In the genomic region with DNA sequence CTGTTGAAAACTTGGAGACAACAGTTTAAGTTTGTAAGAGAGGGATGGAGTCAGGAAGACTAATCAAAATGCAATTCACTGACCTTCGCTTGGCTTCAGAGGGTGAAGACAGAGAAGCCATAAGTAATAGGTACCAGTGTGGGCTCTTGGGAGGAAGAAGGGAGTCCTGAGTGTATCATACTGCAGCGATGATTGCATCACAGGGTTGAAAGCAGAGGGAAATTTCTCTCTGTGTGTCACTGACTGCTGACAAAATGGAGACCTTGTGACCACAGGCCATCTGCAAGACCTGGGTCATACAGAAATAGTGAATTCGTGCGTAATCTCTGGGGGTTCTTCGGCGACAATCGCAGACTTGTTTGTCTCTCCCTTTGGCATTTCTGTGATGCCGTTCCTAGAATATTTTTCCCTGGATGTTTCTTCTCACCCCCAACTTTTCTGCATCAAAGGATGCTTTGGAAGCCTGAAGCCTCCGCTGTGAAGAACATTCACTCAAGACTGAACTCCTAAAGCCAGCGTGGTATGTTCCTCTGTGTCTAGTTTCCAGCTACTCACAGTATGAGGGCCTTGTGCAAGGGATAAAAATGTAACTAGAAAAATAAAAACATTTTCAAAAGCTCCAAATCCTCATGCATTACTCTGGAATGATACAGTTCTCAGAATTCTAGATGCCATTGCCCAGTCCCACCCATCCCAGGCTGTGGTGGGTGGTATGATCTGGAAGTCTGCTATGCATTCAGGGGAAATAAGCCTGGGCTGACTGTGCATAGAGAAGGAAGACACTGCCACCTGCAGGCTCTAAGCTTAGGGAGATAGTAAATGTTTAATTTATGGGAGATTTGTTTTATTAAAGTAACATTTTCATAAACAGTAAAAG, we compare ENCODE assay signal across 9 mouse cellular contexts.
A peak's percentile ranks its signal among the peaks of the same experiment; 100 is the strongest.
DNase-seq lines count a peak whose midpoint lies in the region; ATAC-seq lines count a peak whose summit lies in the region.
"Had no signal": no experiment of that assay in that cellular context is flagged by ENCODE, and none has a peak within 500 bp of the region (broad histone marks: within the 10 kb centered on the region; RNA-seq: fewer than 3 reads in every experiment).

No protein-coding gene starts in this region.

- no peaks in the 10 kb centered on the region for H3K27me3 ChIP-seq in heart, embryonic 11.5 days (ENCODE audit: control insufficient read depth, insufficient read depth, low read length)
- H3K27me3 ChIP-seq in forebrain, embryonic 14.5 days (replicated peaks; ENCODE audit: control insufficient read depth, insufficient read depth, low read length), result no peaks in the 10 kb centered on the region
- H3K27me3 ChIP-seq in hindbrain, embryonic 12.5 days, result no peaks in the 10 kb centered on the region
- H3K27me3 ChIP-seq in splenic B cell, adult 2 months (ENCODE audit: control insufficient read depth, insufficient read depth, low read length, poor library complexity, severe bottlenecking), result no peaks in the 10 kb centered on the region
- H3K27me3 ChIP-seq: limb, embryonic 12.5 days had no signal

- H3K27ac ChIP-seq in heart, embryonic 11.5 days (ENCODE audit: low read depth, low read length), result no peak overlapping the region
- H3K27ac ChIP-seq in forebrain, embryonic 14.5 days (ENCODE audit: low read depth, low read length), result no peak overlapping the region
- no peak overlapping the region for H3K27ac ChIP-seq in hindbrain, embryonic 12.5 days
- H3K27ac ChIP-seq: limb, embryonic 12.5 days had no signal

- H3K9me3 ChIP-seq in heart, embryonic 11.5 days (replicated peaks; ENCODE audit: control insufficient read depth, low read length), result no peaks in the 10 kb centered on the region
- no peaks in the 10 kb centered on the region for H3K9me3 ChIP-seq in forebrain, embryonic 14.5 days (replicated peaks; ENCODE audit: control insufficient read depth, low read length)
- H3K9me3 ChIP-seq in hindbrain, embryonic 12.5 days (replicated peaks), result no peaks in the 10 kb centered on the region
- H3K9me3 ChIP-seq: limb, embryonic 12.5 days had no signal

- DNase-seq in heart, adult 11 months, result peak; percentile 93
- peak; percentile 6 for DNase-seq in c-Kit-positive CD71-negative TER-119-negative erythroid progenitor cells, embryonic 14.5 days (ENCODE audit: low read depth)
- DNase-seq in forebrain, embryonic 14.5 days (ENCODE audit: low spot score), result peak; percentile 86
- DNase-seq in layer of hippocampus, postnatal 25 days (ENCODE audit: extremely low spot score in 1 of 2, low spot score in 1 of 2), result peak; percentile 33 to 73
- peak; percentile 66 for DNase-seq in splenic B cell, adult 2 months (ENCODE audit: low read depth, low spot score)

- H3K4me1 ChIP-seq in heart, embryonic 11.5 days (ENCODE audit: control insufficient read depth, insufficient read depth, low read length), result 0 out of 2 replicates have a peak, but pooled peaks cover 2% of the 10 kb centered on the region
- H3K4me1 ChIP-seq in forebrain, embryonic 14.5 days (ENCODE audit: control insufficient read depth, insufficient read depth, low read length), result no peaks in the 10 kb centered on the region
- peaks cover 10% of the 10 kb centered on the region for H3K4me1 ChIP-seq in hindbrain, embryonic 12.5 days

- H3K36me3 ChIP-seq in heart, embryonic 11.5 days (ENCODE audit: control insufficient read depth, insufficient read depth, low read length), result no peaks in the 10 kb centered on the region
- no peaks in the 10 kb centered on the region for H3K36me3 ChIP-seq in forebrain, embryonic 14.5 days (ENCODE audit: control insufficient read depth, insufficient read depth, low read length)
- no peaks in the 10 kb centered on the region for H3K36me3 ChIP-seq in hindbrain, embryonic 12.5 days
- no peaks in the 10 kb centered on the region for H3K36me3 ChIP-seq in splenic B cell, adult 2 months (ENCODE audit: control insufficient read depth, insufficient read depth, low read length, poor library complexity, severe bottlenecking)
- H3K36me3 ChIP-seq: limb, embryonic 12.5 days had no signal

- no peak overlapping the region for H3K4me2 ChIP-seq in heart, embryonic 11.5 days
- H3K4me2 ChIP-seq in forebrain, embryonic 14.5 days (ENCODE audit: low read length), result no peak overlapping the region
- H3K4me2 ChIP-seq in hindbrain, embryonic 12.5 days (replicated peaks), result no peak overlapping the region
- H3K4me2 ChIP-seq: limb, embryonic 12.5 days had no signal

- 88% methylated on average over 10 of the region's 10 CpGs for WGBS in heart, embryonic 11.5 days (ENCODE audit: insufficient replicate concordance)
- 89% methylated on average over 10 of the region's 10 CpGs for WGBS in forebrain, embryonic 14.5 days
- WGBS in hindbrain, embryonic 12.5 days, result 86% methylated on average over 10 of the region's 10 CpGs

- H3K4me3 ChIP-seq in heart, embryonic 11.5 days (ENCODE audit: low read depth, low read length), result no peak overlapping the region
- H3K4me3 ChIP-seq in forebrain, embryonic 14.5 days (ENCODE audit: low read depth, low read length), result no peak overlapping the region
- H3K4me3 ChIP-seq in hindbrain, embryonic 12.5 days, result no peak overlapping the region
- H3K4me3 ChIP-seq: limb, embryonic 12.5 days had no signal

- no peak for ATAC-seq in heart, embryonic 11.5 days (replicated peaks; ENCODE audit: insufficient number of reproducible peaks, low FRiP score, low TSS enrichment)
- peak; percentile 88 for ATAC-seq in forebrain, embryonic 14.5 days
- 0 out of 2 replicates have a peak, but pooled peaks have one; percentile 61 for ATAC-seq in hindbrain, embryonic 12.5 days (ENCODE audit: low FRiP score)
- ATAC-seq in megakaryocyte progenitor cell, adult 5-6 weeks (replicated peaks; ENCODE audit: poor library complexity), result peak; percentile 75

- no peak overlapping the region for H3K9ac ChIP-seq in heart, embryonic 11.5 days (ENCODE audit: low read depth, low read length)
- H3K9ac ChIP-seq in forebrain, embryonic 14.5 days (ENCODE audit: low read length), result no peak overlapping the region
- no peak overlapping the region for H3K9ac ChIP-seq in hindbrain, embryonic 12.5 days
- H3K9ac ChIP-seq: limb, embryonic 12.5 days had no signal

Comparison
In these comparisons a context has a peak if more than half of its experiments do, and no peak if none do; other contexts are left out.
1. DNase-seq: peak in every context shown above with its lines; median percentile 93 in heart, adult 11 months; 86 in forebrain, embryonic 14.5 days; 66 in splenic B cell, adult 2 months; 53 in layer of hippocampus, postnatal 25 days; 6 in c-Kit-positive CD71-negative TER-119-negative erythroid progenitor cells, embryonic 14.5 days.